Mouse (Mus musculus) liver, embryonic 14.5 days (tissue): ENCODE data around the gene 2900026A02Rik.

Experiments used
- CTCF ChIP-seq: IDR thresholded peaks from 2 replicates; pipeline ENCODE4 v1.5.1; 2016; ENCODE audit warnings: antibody characterized with exemption, low read depth, control low read depth
- EP300 ChIP-seq: IDR thresholded peaks from 2 replicates; pipeline ENCODE4 v1.6.1; 2016; ENCODE audit warnings: antibody characterized with exemption, low read depth

DNA sequence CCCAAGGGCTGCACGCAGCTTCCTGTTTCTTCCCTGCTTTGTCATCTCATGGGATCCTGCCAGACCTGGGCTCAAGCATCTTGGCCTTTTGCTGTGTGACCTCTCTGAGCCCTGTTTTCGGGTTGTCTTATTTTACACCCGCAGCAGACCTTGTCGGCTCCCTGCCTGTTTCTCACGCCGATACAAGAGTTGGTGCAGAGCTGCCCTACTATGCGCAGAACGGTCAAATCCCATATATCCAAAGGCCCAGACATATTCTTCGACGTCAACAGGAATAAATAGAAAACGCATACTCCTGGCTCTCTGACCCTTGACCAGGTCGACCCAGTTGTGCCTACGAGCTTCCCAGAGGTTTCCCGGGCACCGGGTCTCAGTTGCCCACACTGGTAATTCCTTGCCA is 40.3 kb downstream of the 2900026A02Rik start:
- no peak for TF ChIP-seq CTCF
- no peak for TF ChIP-seq EP300
